ENCODE assay signal across 21 mouse cellular contexts in genomic region chr2:40402418-40402817, GRCm38 (mm10).
DNase-seq lines count a peak whose midpoint lies in the region; ATAC-seq and TF ChIP-seq lines count a peak whose summit lies in the region.
"Had no signal": no experiment of that assay in that cellular context is flagged by ENCODE, and none has a peak within 500 bp of the region (broad histone marks: within the 10 kb centered on the region; RNA-seq: fewer than 3 reads in every experiment).

No protein-coding gene starts in this region.

- no peaks in the 10 kb centered on the region for H3K27me3 ChIP-seq in forebrain, embryonic 14.5 days (replicated peaks; ENCODE audit: control insufficient read depth, insufficient read depth, low read length)
- H3K27me3 ChIP-seq in forebrain, embryonic 10.5 days (ENCODE audit: poor library complexity, severe bottlenecking) = no peaks in the 10 kb centered on the region
- H3K27me3 ChIP-seq in forebrain, postnatal 0 days (ENCODE audit: insufficient read depth, low read length) = no peaks in the 10 kb centered on the region
- no peaks in the 10 kb centered on the region for H3K27me3 ChIP-seq in forebrain, embryonic 12.5 days
- H3K27me3 ChIP-seq in hindbrain, embryonic 13.5 days = no peaks in the 10 kb centered on the region
- H3K27me3 ChIP-seq: hindbrain, embryonic 12.5 days; intestine, embryonic 15.5 days had no signal

- H3K36me3 ChIP-seq in forebrain, embryonic 14.5 days (ENCODE audit: control insufficient read depth, insufficient read depth, low read length) = no peaks in the 10 kb centered on the region
- no peaks in the 10 kb centered on the region for H3K36me3 ChIP-seq in forebrain, embryonic 10.5 days (replicated peaks)
- no peaks in the 10 kb centered on the region for H3K36me3 ChIP-seq in forebrain, postnatal 0 days (ENCODE audit: insufficient read depth)
- no peaks in the 10 kb centered on the region for H3K36me3 ChIP-seq in forebrain, embryonic 12.5 days (replicated peaks)
- no peaks in the 10 kb centered on the region for H3K36me3 ChIP-seq in hindbrain, embryonic 13.5 days
- H3K36me3 ChIP-seq: hindbrain, embryonic 12.5 days; intestine, embryonic 15.5 days had no signal

- no peak for TF ChIP-seq CTCF in forebrain, postnatal 0 days (IDR thresholded peaks at IDR 0.05; ENCODE audit: low read depth)

- H3K9ac ChIP-seq in forebrain, embryonic 14.5 days (ENCODE audit: low read length) = no peak overlapping the region
- no peak overlapping the region for H3K9ac ChIP-seq in forebrain, postnatal 0 days
- H3K9ac ChIP-seq in forebrain, embryonic 12.5 days = no peak overlapping the region
- H3K9ac ChIP-seq in hindbrain, embryonic 13.5 days = no peak overlapping the region
- H3K9ac ChIP-seq: hindbrain, embryonic 12.5 days; intestine, embryonic 15.5 days had no signal

- peak; percentile 38 for DNase-seq in forebrain, embryonic 14.5 days (ENCODE audit: low spot score)
- no peak for DNase-seq in forebrain, embryonic 10.5 days (ENCODE audit: extremely low spot score, low spot score)
- peak; percentile 71 for DNase-seq in forebrain, postnatal 0 days
- peak; percentile 64 for DNase-seq in brain, embryonic 18.5 days (ENCODE audit: low read depth, low spot score)
- DNase-seq: adrenal gland, postnatal 10 days; adrenal gland, postnatal 36 days; cerebellum, adult 18-20 months; cerebellum, adult 9-10 months; cerebellum, postnatal 14 days; gastrocnemius, adult 2 months; gastrocnemius, postnatal 14 days; heart, adult 11 months; kidney, adult 11 months; kidney, adult 8-10 months had no signal

- H3K9me3 ChIP-seq in forebrain, embryonic 14.5 days (replicated peaks; ENCODE audit: control insufficient read depth, low read length) = no peaks in the 10 kb centered on the region
- peaks cover 14% of the 10 kb centered on the region for H3K9me3 ChIP-seq in forebrain, embryonic 10.5 days
- H3K9me3 ChIP-seq in forebrain, postnatal 0 days (ENCODE audit: low read length) = no peaks in the 10 kb centered on the region
- 0 out of 2 replicates have a peak, but pooled peaks cover 3% of the 10 kb centered on the region for H3K9me3 ChIP-seq in forebrain, embryonic 12.5 days
- peaks cover 9% of the 10 kb centered on the region; the same call in 1 of the 2 replicates for H3K9me3 ChIP-seq in hindbrain, embryonic 13.5 days
- H3K9me3 ChIP-seq: hindbrain, embryonic 12.5 days; intestine, embryonic 15.5 days had no signal

- H3K4me1 ChIP-seq in forebrain, embryonic 14.5 days (ENCODE audit: control insufficient read depth, insufficient read depth, low read length) = no peaks in the 10 kb centered on the region
- H3K4me1 ChIP-seq in forebrain, embryonic 10.5 days = no peaks in the 10 kb centered on the region
- H3K4me1 ChIP-seq in forebrain, postnatal 0 days (ENCODE audit: insufficient read depth) = no peaks in the 10 kb centered on the region
- H3K4me1 ChIP-seq in forebrain, embryonic 12.5 days = no peaks in the 10 kb centered on the region
- no peaks in the 10 kb centered on the region for H3K4me1 ChIP-seq in hindbrain, embryonic 13.5 days (replicated peaks)
- H3K4me1 ChIP-seq: hindbrain, embryonic 12.5 days; intestine, embryonic 15.5 days had no signal

- no peak overlapping the region for H3K4me2 ChIP-seq in forebrain, embryonic 14.5 days (ENCODE audit: low read length)
- H3K4me2 ChIP-seq in forebrain, postnatal 0 days (ENCODE audit: low read depth) = no peak overlapping the region
- no peak overlapping the region for H3K4me2 ChIP-seq in forebrain, embryonic 12.5 days
- no peak overlapping the region for H3K4me2 ChIP-seq in hindbrain, embryonic 13.5 days
- H3K4me2 ChIP-seq: heart, embryonic 11.5 days; hindbrain, embryonic 12.5 days; intestine, embryonic 15.5 days had no signal

- no peak overlapping the region for H3K4me3 ChIP-seq in forebrain, embryonic 14.5 days (ENCODE audit: low read depth, low read length)
- no peak overlapping the region for H3K4me3 ChIP-seq in forebrain, embryonic 10.5 days
- no peak overlapping the region for H3K4me3 ChIP-seq in forebrain, postnatal 0 days (ENCODE audit: low read depth, low read length)
- no peak overlapping the region for H3K4me3 ChIP-seq in forebrain, embryonic 12.5 days (replicated peaks)
- H3K4me3 ChIP-seq in hindbrain, embryonic 13.5 days = no peak overlapping the region
- H3K4me3 ChIP-seq: gastrocnemius, adult 2 months; hindbrain, embryonic 12.5 days; intestine, embryonic 15.5 days had no signal

- no peak overlapping the region for H3K27ac ChIP-seq in forebrain, embryonic 14.5 days (ENCODE audit: low read depth, low read length)
- H3K27ac ChIP-seq in forebrain, embryonic 10.5 days = no peak overlapping the region
- H3K27ac ChIP-seq in forebrain, postnatal 0 days (ENCODE audit: low read depth, low read length) = no peak overlapping the region
- H3K27ac ChIP-seq in forebrain, embryonic 12.5 days = no peak overlapping the region
- H3K27ac ChIP-seq in hindbrain, embryonic 13.5 days = no peak overlapping the region
- H3K27ac ChIP-seq: gastrocnemius, adult 2 months; hindbrain, embryonic 12.5 days; intestine, embryonic 15.5 days had no signal

- no peak for ATAC-seq in forebrain, embryonic 14.5 days
- ATAC-seq in forebrain, postnatal 0 days = peak; percentile 74
- no peak for ATAC-seq in forebrain, embryonic 12.5 days (ENCODE audit: low FRiP score)
- ATAC-seq in hindbrain, embryonic 13.5 days (ENCODE audit: low FRiP score) = no peak
- ATAC-seq: activated CD4-positive, CD25-positive, alpha-beta regulatory T cell, adult 4 months; hindbrain, embryonic 16.5 days; intestine, embryonic 15.5 days had no signal

- WGBS in forebrain, embryonic 14.5 days = 85% methylated on average over 2 of the region's 2 CpGs
- 96% methylated on average over 2 of the region's 2 CpGs for WGBS in forebrain, embryonic 10.5 days
- WGBS in forebrain, postnatal 0 days = 64% methylated on average over 2 of the region's 2 CpGs
- 87% methylated on average over 2 of the region's 2 CpGs for WGBS in forebrain, embryonic 12.5 days
- 89% methylated on average over 2 of the region's 2 CpGs for WGBS in hindbrain, embryonic 13.5 days
